Mouse (Mus musculus): ENCODE measurements around the gene Plac1.
"Not testable (repeated sequence)": the region's sequence is repeated elsewhere in the genome, so short reads cannot be mapped to it uniquely, and the experiment has no call there.

Plac1 gene

DNA sequence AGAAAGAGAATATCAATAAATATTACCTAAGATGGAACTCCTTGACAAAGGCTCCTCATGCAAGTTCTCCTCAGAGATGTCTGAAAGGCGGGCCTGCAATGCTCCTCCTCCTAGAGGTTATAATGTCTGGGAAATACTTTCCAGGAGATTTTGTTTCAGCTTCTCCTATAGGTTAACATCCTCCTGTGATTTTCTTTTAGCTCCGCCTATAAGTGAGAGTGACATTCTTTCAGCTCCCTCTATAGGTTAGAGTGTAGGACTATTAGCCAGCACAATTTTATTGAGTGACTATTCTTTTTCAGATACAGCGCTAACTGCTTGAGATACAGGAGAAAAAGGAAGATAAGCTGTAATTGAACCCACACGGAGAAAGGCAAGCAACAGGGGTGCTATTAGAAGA is at the start of gene Plac1:
Plac1 (minus strand) TSS at position 101 of the 400 bp plus-strand sequence.
- no peak for DNase-seq

GRCm38 (mm10) chrX:53287924-53288323 is 48.0 kb upstream of the Plac1 start:
- no peak for DNase-seq

DNA sequence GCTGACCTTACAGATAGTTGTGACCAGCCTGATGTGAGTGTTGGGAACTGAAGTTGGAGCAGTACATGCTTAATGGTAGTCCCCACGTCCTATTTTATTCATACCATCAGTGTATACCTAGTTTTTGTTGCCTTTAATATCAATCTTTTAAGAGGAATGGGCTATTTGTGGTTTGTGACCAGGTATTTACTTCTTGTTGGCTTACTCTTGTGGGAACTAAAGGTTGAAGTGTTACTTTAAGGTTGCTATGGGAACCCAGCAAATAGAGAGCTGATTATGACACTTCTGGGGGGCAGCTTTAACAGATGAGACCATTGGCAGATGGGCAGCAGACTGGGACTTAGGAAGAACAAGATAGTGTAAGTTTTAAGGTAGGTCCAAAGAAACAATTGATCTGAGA is 33.2 kb upstream of the Plac1 start, which contains the start of gene Fam122c:
Fam122c (plus strand) TSS at position 301 of the 400 bp plus-strand sequence.
- no peak for DNase-seq

DNA sequence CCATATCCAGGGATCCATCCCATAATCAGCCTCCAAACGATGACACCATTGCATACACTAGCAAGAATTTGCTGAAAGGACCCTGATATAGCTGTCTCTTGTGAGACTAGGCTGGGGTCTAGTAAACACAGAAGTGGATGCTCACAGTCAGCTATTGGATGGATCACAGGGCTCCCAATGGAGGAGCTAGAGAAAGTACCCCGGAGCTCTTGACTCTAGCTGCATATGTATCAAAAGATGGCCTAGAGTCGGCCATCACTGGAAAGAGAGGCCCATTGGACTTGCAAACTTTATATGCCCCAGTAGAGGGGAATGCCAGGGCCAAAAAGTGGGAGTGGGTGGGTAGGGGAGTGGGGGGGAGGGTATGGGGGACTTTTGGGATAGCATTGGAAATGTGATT is 31.7 kb upstream of the Plac1 start:
- not testable (repeated sequence) for DNase-seq

GRCm38 (mm10) chrX:53270063-53270432 is 30.1 kb upstream of the Plac1 start:
- no peak for DNase-seq

DNA sequence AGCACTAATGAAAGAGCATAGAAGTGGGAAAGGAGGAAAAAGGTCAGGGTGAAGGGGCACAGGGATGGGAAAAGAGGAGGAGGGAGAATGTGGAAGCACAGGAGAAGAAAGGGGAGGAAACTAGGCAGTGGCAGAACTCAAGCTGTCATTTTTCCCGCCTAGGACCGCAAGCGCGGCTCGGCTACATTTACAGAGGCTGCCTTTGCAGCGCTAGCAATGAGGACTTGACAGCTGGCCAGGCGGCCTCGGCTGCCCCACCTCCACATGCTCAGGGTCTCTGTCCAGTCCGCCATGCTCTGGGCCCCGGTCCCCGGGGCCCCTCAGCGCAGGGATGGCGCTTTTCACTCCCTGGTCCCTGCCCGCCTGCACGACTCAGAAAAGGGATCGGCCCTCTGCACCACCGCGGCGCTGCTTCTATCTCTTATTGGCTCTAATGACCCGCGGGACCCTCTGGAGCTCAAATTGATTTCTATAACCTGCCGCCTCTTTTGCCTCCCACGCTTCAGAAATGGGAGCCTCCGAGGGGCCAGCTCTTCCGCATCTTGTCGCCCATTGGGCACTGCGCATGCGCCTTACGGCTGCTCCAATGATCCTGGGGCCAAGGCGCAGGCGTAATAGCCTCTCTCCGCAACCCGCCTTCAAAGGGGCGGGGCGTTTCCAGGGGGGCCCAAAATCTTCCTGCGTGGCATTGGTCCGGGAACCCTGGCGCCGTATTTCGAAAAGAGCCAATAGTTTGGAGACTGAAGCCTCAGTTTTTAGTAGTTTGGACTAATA is 29.6 kb upstream of the Plac1 start, which contains the start of gene Fam122b:
Fam122b (minus strand) TSS at position 517 of the 774 bp plus-strand sequence.
- peak; percentile 88 for DNase-seq

- peak; percentile 66 for DNase-seq
These were observed 28.9 kb upstream of the Plac1 start for GRCm38 (mm10) chrX:53268856-53269255.

DNA sequence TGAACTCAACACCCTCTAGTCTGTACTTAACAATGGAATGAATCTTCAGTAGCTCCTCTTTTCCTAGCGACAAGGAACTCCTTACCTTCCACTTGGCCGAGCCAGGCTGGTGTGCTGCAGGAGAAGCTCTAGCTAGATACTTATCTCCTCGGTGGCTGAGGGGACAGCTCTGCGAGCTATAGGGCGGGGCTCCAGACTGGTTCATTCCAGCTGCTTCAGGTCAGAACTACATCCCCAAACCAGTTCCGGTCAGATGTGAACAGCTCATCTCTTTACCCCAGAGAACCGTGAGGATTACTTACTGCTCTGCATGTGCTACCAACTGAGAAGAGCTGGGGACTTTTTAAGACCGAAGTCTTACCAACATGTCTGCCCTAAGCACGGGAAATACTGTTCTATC is 26.3 kb upstream of the Plac1 start:
- DNase-seq: no peak

DNA sequence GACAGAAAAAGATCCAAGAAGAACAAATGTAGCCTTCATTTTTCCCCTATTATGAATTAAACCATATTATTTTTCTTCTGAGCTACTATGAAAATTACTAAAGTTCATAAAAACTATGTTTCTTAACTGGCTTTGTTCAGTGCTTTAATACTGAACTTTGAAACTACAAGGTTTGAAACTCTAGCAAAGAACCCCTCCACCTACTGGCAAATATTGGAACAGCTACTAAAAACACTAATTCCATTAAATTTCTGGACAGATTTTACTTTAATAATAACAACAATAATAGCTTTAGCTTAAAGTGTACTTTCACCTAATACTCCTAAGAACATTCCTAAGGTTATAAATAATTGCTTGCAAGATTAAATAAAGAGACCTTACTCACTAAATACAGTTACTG is 15.3 kb upstream of the Plac1 start:
- DNase-seq: no peak

GRCm38 (mm10) chrX:53237971-53238370 is 1.9 kb downstream of the Plac1 start:
- DNase-seq: no peak

GRCm38 (mm10) chrX:53236404-53236803 is 3.5 kb downstream of the Plac1 start:
- DNase-seq: no peak

DNA sequence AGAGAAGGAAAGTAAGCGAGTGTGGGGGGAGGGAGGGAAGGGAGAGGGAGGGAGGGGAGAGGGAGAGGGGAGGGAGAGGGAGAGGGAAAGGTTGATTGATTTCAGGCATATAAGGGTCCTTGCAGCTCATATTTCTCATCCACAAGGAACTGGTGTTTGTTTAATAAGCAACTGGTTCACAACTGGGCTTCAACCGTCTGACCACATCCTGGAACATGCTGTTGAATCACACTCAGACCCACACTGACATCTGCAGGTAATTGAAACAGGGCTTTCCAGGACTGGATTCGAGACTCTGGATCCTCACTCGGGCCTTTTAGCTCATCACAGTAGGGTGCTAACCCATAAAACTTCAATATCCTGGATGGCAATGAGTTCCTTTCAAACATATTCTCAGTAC is 6.2 kb downstream of the Plac1 start:
- no peak for DNase-seq

DNA sequence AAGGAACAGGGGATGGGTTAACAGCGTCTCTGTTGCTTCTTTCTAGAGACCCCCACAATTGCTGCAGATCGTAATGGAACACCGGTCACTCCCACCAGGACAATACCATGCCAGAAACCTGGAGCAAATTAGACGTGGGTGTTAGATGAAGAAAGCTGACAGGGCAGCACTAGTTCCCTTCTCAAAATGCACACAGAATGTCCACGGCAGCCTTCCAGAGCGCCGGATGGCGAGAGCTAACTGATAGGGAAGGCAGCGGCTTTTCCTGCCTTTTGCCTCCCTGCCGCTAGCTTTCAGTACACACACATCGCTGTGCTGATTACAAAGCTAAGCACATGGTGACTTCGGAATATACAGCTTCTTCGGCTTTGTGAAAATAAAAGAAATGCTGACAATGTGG is 7.9 kb downstream of the Plac1 start:
- no peak for DNase-seq

GRCm38 (mm10) chrX:53224353-53224944 is 15.5 kb downstream of the Plac1 start:
- DNase-seq: no peak

GRCm38 (mm10) chrX:53220855-53221254 is 19.1 kb downstream of the Plac1 start:
- no peak for DNase-seq

- no peak for DNase-seq
These were observed 25.2 kb downstream of the Plac1 start for GRCm38 (mm10) chrX:53214557-53215229.

GRCm38 (mm10) chrX:53213838-53214237 is 26.1 kb downstream of the Plac1 start:
- no peak for DNase-seq

GRCm38 (mm10) chrX:53212485-53212884 is 27.4 kb downstream of the Plac1 start:
- no peak for DNase-seq

DNA sequence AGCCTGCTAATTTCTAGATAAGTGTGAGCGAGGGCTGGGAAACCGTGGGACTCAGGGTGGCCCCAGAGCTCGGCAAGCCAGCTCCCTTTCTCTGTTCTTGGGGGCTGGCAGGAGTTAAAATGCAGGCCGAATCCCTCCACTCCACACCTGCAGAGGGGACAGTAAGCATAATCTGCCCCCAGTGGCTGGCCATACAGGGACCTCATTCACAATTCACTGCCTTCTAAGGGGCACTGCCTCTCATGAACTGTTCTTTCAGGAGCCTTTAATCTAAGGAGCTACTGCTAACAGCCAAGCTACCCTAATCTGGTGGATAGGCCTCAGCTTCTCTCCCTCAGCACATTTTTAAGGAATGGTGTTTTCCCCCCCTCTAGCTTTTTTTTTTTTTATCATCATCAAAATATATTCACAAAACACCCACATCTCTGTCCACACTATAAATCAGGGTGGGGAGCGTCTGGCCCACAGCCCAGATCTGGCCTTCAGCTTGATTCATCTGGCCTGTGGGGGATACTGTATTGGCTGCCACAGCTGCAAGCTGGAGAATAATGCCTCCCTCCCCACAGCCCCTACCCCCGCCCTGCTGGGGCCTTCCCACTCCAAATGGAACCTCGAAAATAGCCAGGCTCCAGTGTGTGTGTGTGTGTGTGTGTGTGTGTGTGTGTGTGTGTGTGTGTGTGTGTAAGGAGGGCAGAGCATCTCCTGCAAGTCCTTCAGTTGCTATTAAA is 28.0 kb downstream of the Plac1 start:
- DNase-seq: peak; percentile 19

GRCm38 (mm10) chrX:53209431-53209830 is 30.5 kb downstream of the Plac1 start:
- no peak for DNase-seq

GRCm38 (mm10) chrX:53204690-53205311 is 35.1 kb downstream of the Plac1 start:
- DNase-seq: no peak

- DNase-seq: no peak
These were observed 38.3 kb downstream of the Plac1 start for GRCm38 (mm10) chrX:53201616-53202015.

DNA sequence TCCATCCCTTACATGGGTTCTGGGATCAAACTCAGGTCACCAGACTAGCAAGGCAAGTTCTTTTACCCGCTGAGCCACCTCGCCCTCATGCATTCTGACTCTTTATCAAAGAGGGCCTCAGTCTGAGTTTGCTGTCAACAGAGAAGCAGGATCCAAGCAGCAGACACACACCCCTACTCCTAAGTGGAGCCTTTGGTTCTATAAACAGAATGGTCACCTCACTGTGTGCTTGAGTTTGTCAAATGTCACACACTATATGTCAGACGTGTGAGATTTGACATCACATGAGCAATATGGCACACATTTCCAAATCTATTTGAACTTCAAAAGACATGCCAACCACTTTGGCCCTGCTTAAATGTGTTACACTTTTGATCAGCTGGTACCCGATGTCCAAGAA is 42.2 kb downstream of the Plac1 start:
- no peak for DNase-seq

All from kidney, adult 18-20 months (tissue).